Mouse (Mus musculus): ENCODE data around the gene 4930539E08Rik. TPM values are rescaled to one million over a fixed set of nuclear protein-coding genes. Genes with fewer than 3 reads are reported as not detected.

Gene 4930539E08Rik
- polyA plus RNA-seq, 1 experiment from 2014 or later = 0.43 TPM

- ATAC-seq (replicated peaks; ENCODE audit: extremely low read depth, insufficient read depth, low FRiP score) = no peak
- H3K9me3 ChIP-seq (replicated peaks; ENCODE audit: control insufficient read depth, low read length) = no peaks in the 10 kb centered on the region
- no peaks in the 10 kb centered on the region for H3K36me3 ChIP-seq (ENCODE audit: control insufficient read depth, insufficient read depth)
- H3K4me3 ChIP-seq (ENCODE audit: low read length) = no peak overlapping the region
- H3K4me1 ChIP-seq (ENCODE audit: control insufficient read depth, insufficient read depth, low read length) = 0 out of 2 replicates have a peak, but pooled peaks cover 2% of the 10 kb centered on the region
- H3K27me3 ChIP-seq (ENCODE audit: control insufficient read depth, insufficient read depth, low read length) = peaks cover 4% of the 10 kb centered on the region
- no peak overlapping the region for H3K27ac ChIP-seq (ENCODE audit: low read length)
- WGBS = 33% methylated on average over 23 of the region's 23 CpGs
- no peak overlapping the region for H3K4me2 ChIP-seq (ENCODE audit: low read depth, low read length)
- no peak overlapping the region for H3K9ac ChIP-seq (ENCODE audit: low read length)
Observed at GRCm38 (mm10) chr17:28904546-28905376, 10.4 kb downstream of the 4930539E08Rik start.

- Histone ChIP-seq H3K4me1 (ENCODE audit: control insufficient read depth, insufficient read depth, low read length) (no peaks in the 10 kb centered on the region), H3K36me3 (ENCODE audit: control insufficient read depth, insufficient read depth) (no peaks in the 10 kb centered on the region), H3K27ac (ENCODE audit: low read length) (no peak overlapping the region), H3K9me3 (replicated peaks; ENCODE audit: control insufficient read depth, low read length) (no peaks in the 10 kb centered on the region), H3K9ac (ENCODE audit: low read length) (no peak overlapping the region), H3K27me3 (ENCODE audit: control insufficient read depth, insufficient read depth, low read length) (no peaks in the 10 kb centered on the region), H3K4me2 (ENCODE audit: low read depth, low read length) (no peak overlapping the region), H3K4me3 (ENCODE audit: low read length) (no peak overlapping the region)
- no peak for ATAC-seq (replicated peaks; ENCODE audit: extremely low read depth, insufficient read depth, low FRiP score)
- 62% methylated on average over 4 of the region's 4 CpGs for WGBS
Observed at GRCm38 (mm10) chr17:28901559-28901958, 13.6 kb downstream of the 4930539E08Rik start.

- Histone ChIP-seq H3K4me3 (ENCODE audit: low read length) (no peak overlapping the region), H3K9ac (ENCODE audit: low read length) (no peak overlapping the region), H3K9me3 (replicated peaks; ENCODE audit: control insufficient read depth, low read length) (no peaks in the 10 kb centered on the region), H3K27me3 (ENCODE audit: control insufficient read depth, insufficient read depth, low read length) (no peaks in the 10 kb centered on the region), H3K27ac (ENCODE audit: low read length) (no peak overlapping the region), H3K4me1 (ENCODE audit: control insufficient read depth, insufficient read depth, low read length) (no peaks in the 10 kb centered on the region), H3K4me2 (ENCODE audit: low read depth, low read length) (no peak overlapping the region), H3K36me3 (ENCODE audit: control insufficient read depth, insufficient read depth) (no peaks in the 10 kb centered on the region)
- no peak for ATAC-seq (replicated peaks; ENCODE audit: extremely low read depth, insufficient read depth, low FRiP score)
- 70% methylated on average over 19 of the region's 19 CpGs for WGBS
Observed at GRCm38 (mm10) chr17:28899427-28899826, 15.7 kb downstream of the 4930539E08Rik start.

GRCm38 (mm10) chr17:28898249-28898648 is 16.9 kb downstream of the 4930539E08Rik start:
- Histone ChIP-seq H3K4me3 (ENCODE audit: low read length) (no peak overlapping the region), H3K9ac (ENCODE audit: low read length) (no peak overlapping the region), H3K27ac (ENCODE audit: low read length) (no peak overlapping the region), H3K4me1 (ENCODE audit: control insufficient read depth, insufficient read depth, low read length) (no peaks in the 10 kb centered on the region), H3K4me2 (ENCODE audit: low read depth, low read length) (no peak overlapping the region), H3K36me3 (ENCODE audit: control insufficient read depth, insufficient read depth) (no peaks in the 10 kb centered on the region), H3K9me3 (replicated peaks; ENCODE audit: control insufficient read depth, low read length) (no peaks in the 10 kb centered on the region), H3K27me3 (ENCODE audit: control insufficient read depth, insufficient read depth, low read length) (no peaks in the 10 kb centered on the region)
- WGBS = 70% methylated on average over 5 of the region's 5 CpGs
- no peak for ATAC-seq (replicated peaks; ENCODE audit: extremely low read depth, insufficient read depth, low FRiP score)

GRCm38 (mm10) chr17:28897817-28898216 is 17.3 kb downstream of the 4930539E08Rik start:
- no peaks in the 10 kb centered on the region for H3K36me3 ChIP-seq (ENCODE audit: control insufficient read depth, insufficient read depth)
- H3K4me1 ChIP-seq (ENCODE audit: control insufficient read depth, insufficient read depth, low read length) = no peaks in the 10 kb centered on the region
- ATAC-seq (replicated peaks; ENCODE audit: extremely low read depth, insufficient read depth, low FRiP score) = no peak
- WGBS = 89% methylated on average over 5 of the region's 5 CpGs
- H3K9ac ChIP-seq (ENCODE audit: low read length) = no peak overlapping the region
- H3K4me2 ChIP-seq (ENCODE audit: low read depth, low read length) = no peak overlapping the region
- H3K9me3 ChIP-seq (replicated peaks; ENCODE audit: control insufficient read depth, low read length) = no peaks in the 10 kb centered on the region
- H3K27ac ChIP-seq (ENCODE audit: low read length) = no peak overlapping the region
- no peak overlapping the region for H3K4me3 ChIP-seq (ENCODE audit: low read length)
- H3K27me3 ChIP-seq (ENCODE audit: control insufficient read depth, insufficient read depth, low read length) = no peaks in the 10 kb centered on the region

- WGBS = 90% methylated on average over 11 of the region's 11 CpGs
- Histone ChIP-seq H3K9me3 (replicated peaks; ENCODE audit: control insufficient read depth, low read length) (no peaks in the 10 kb centered on the region), H3K27ac (ENCODE audit: low read length) (no peak overlapping the region), H3K27me3 (ENCODE audit: control insufficient read depth, insufficient read depth, low read length) (no peaks in the 10 kb centered on the region), H3K36me3 (ENCODE audit: control insufficient read depth, insufficient read depth) (no peaks in the 10 kb centered on the region), H3K9ac (ENCODE audit: low read length) (no peak overlapping the region), H3K4me2 (ENCODE audit: low read depth, low read length) (no peak overlapping the region), H3K4me3 (ENCODE audit: low read length) (no peak overlapping the region), H3K4me1 (ENCODE audit: control insufficient read depth, insufficient read depth, low read length) (no peaks in the 10 kb centered on the region)
- ATAC-seq (replicated peaks; ENCODE audit: extremely low read depth, insufficient read depth, low FRiP score) = no peak
Observed at GRCm38 (mm10) chr17:28896095-28896780, 18.9 kb downstream of the 4930539E08Rik start.

GRCm38 (mm10) chr17:28895217-28895875 is 19.8 kb downstream of the 4930539E08Rik start:
- Histone ChIP-seq H3K27ac (ENCODE audit: low read length) (no peak overlapping the region), H3K4me2 (ENCODE audit: low read depth, low read length) (no peak overlapping the region), H3K4me1 (ENCODE audit: control insufficient read depth, insufficient read depth, low read length) (no peaks in the 10 kb centered on the region), H3K36me3 (ENCODE audit: control insufficient read depth, insufficient read depth) (no peaks in the 10 kb centered on the region), H3K4me3 (ENCODE audit: low read length) (no peak overlapping the region), H3K27me3 (ENCODE audit: control insufficient read depth, insufficient read depth, low read length) (no peaks in the 10 kb centered on the region), H3K9me3 (replicated peaks; ENCODE audit: control insufficient read depth, low read length) (no peaks in the 10 kb centered on the region), H3K9ac (ENCODE audit: low read length) (no peak overlapping the region)
- WGBS = 91% methylated on average over 21 of the region's 21 CpGs
- no peak for ATAC-seq (replicated peaks; ENCODE audit: extremely low read depth, insufficient read depth, low FRiP score)

GRCm38 (mm10) chr17:28894050-28894767 is 20.9 kb downstream of the 4930539E08Rik start:
- H3K27ac ChIP-seq (ENCODE audit: low read length) = no peak overlapping the region
- no peaks in the 10 kb centered on the region for H3K4me1 ChIP-seq (ENCODE audit: control insufficient read depth, insufficient read depth, low read length)
- no peaks in the 10 kb centered on the region for H3K9me3 ChIP-seq (replicated peaks; ENCODE audit: control insufficient read depth, low read length)
- no peak for ATAC-seq (replicated peaks; ENCODE audit: extremely low read depth, insufficient read depth, low FRiP score)
- H3K27me3 ChIP-seq (ENCODE audit: control insufficient read depth, insufficient read depth, low read length) = no peaks in the 10 kb centered on the region
- no peak overlapping the region for H3K9ac ChIP-seq (ENCODE audit: low read length)
- H3K4me3 ChIP-seq (ENCODE audit: low read length) = no peak overlapping the region
- H3K36me3 ChIP-seq (ENCODE audit: control insufficient read depth, insufficient read depth) = no peaks in the 10 kb centered on the region
- WGBS = 75% methylated on average over 11 of the region's 11 CpGs
- H3K4me2 ChIP-seq (ENCODE audit: low read depth, low read length) = no peak overlapping the region

Measured in heart, embryonic 16.5 days (tissue).